Mouse (Mus musculus) CH12.LX (cell line): ENCODE measurements around the gene Rcan2. TPM values are rescaled to one million over a fixed set of nuclear protein-coding genes. Genes with fewer than 3 reads are reported as not detected.

Experiments used
- DNase-seq: peaks from one replicate; pipeline ENCODE4 v3.0.0-alpha.2; 2013; ENCODE audit errors: extremely low read depth
- H3K27ac ChIP-seq: 2 replicates; pipeline ENCODE4 v1.5.1; 2012; ENCODE audit warnings: low read depth, mild to moderate bottlenecking, control low read depth, moderate library complexity; ENCODE audit not compliant: insufficient read depth
- H3K27me3 ChIP-seq: replicated peaks from 2 replicates; pipeline ENCODE3; 2012; ENCODE audit warnings: inconsistent platforms
- H3K36me3 ChIP-seq, 2 experiments: replicated peaks in 1 of 2; 2 replicates each; pipeline versions ENCODE3 to v1.6.1; 2012; ENCODE audit warnings: inconsistent platforms in 1 of 2, low read length in 1 of 2, mild to moderate bottlenecking in 1 of 2, mixed read lengths in 1 of 2, moderate library complexity in 1 of 2; ENCODE audit not compliant: control insufficient read depth in 1 of 2, insufficient read depth in 1 of 2
- H3K4me1 ChIP-seq, 2 experiments: 2 replicates each; pipeline ENCODE4 v1.6.1; 2012; ENCODE audit warnings: inconsistent platforms in 1 of 2, moderate library complexity in 1 of 2; ENCODE audit not compliant: insufficient read depth in 2 of 2, control insufficient read depth in 1 of 2
- H3K4me2 ChIP-seq: 2 replicates; pipeline ENCODE4 v1.6.1; 2012; ENCODE audit warnings: low read depth, mild to moderate bottlenecking, control low read depth; ENCODE audit not compliant: poor library complexity, insufficient read depth, severe bottlenecking
- H3K4me3 ChIP-seq, 3 experiments: fragments of 150-350 bp in 1 of 3; sonication (generic) in 1 of 3; replicated peaks in 1 of 3; 2 replicates each; pipeline versions ENCODE3 to v1.5.1; 2011 to 2012; ENCODE audit warnings: low read depth in 2 of 3, low read length in 2 of 3, mild to moderate bottlenecking in 2 of 3, moderate library complexity in 2 of 3, control low read depth in 1 of 3, improper control_type of control experiment in 1 of 3, inconsistent platforms in 1 of 3, mixed read lengths in 1 of 3; ENCODE audit not compliant: poor library complexity in 1 of 3
- H3K79me2 ChIP-seq: replicated peaks from 2 replicates; pipeline ENCODE4 v1.6.1; 2012; ENCODE audit warnings: mild to moderate bottlenecking, moderate library complexity; ENCODE audit not compliant: control insufficient read depth, poor library complexity, insufficient read depth, severe bottlenecking; ENCODE audit errors: extremely low read depth
- H3K9ac ChIP-seq: 2 replicates; pipeline ENCODE4 v1.6.1; 2012; ENCODE audit warnings: low read depth, mild to moderate bottlenecking, control low read depth, moderate library complexity; ENCODE audit not compliant: insufficient read depth
- H3K9me3 ChIP-seq: replicated peaks from 2 replicates; pipeline ENCODE3; 2012; ENCODE audit warnings: low read length, inconsistent platforms, mixed read lengths
- BHLHE40 ChIP-seq: IDR thresholded peaks from 2 replicates; pipeline ENCODE4 v1.6.1; 2011; ENCODE audit warnings: mild to moderate bottlenecking, low read depth, low read length, improper control_type of control experiment
- CHD1 ChIP-seq: IDR thresholded peaks from 2 replicates; pipeline ENCODE4 v1.6.1; 2012; ENCODE audit warnings: low read depth, low read length, improper control_type of control experiment, inconsistent platforms
- CHD2 ChIP-seq: IDR thresholded peaks from 2 replicates; pipeline ENCODE4 v1.6.1; 2011; ENCODE audit warnings: low read length, improper control_type of control experiment
- CTCF ChIP-seq, 2 experiments: IDR thresholded peaks in 1 of 2; conservative IDR thresholded peaks in 1 of 2; 2 replicates each; pipeline ENCODE4 v1.5.1; 2011 to 2012; ENCODE audit warnings: low read depth in 2 of 2, low read length in 2 of 2, improper control_type of control experiment in 1 of 2, inconsistent platforms in 1 of 2, mild to moderate bottlenecking in 1 of 2, moderate library complexity in 1 of 2
- ELF1 ChIP-seq: IDR thresholded peaks from 2 replicates; pipeline ENCODE4 v1.6.1; 2014; ENCODE audit warnings: low read depth, mild to moderate bottlenecking, inconsistent platforms, low read length, improper control_type of control experiment
- EP300 ChIP-seq: IDR thresholded peaks from 2 replicates; pipeline ENCODE4 v1.6.1; 2011; ENCODE audit warnings: low read length, improper control_type of control experiment
- GABPA ChIP-seq: IDR thresholded peaks from 2 replicates; pipeline ENCODE4 v1.6.1; 2012; ENCODE audit warnings: low read depth, low read length, improper control_type of control experiment, inconsistent platforms; ENCODE audit not compliant: insufficient replicate concordance
- HCFC1 ChIP-seq: IDR thresholded peaks from 2 replicates; pipeline ENCODE4 v1.6.1; 2012; ENCODE audit warnings: low read depth, mild to moderate bottlenecking, inconsistent platforms, low read length, improper control_type of control experiment
- MAFK ChIP-seq: IDR thresholded peaks from 2 replicates; pipeline ENCODE4 v1.6.1; 2011; ENCODE audit warnings: low read length, improper control_type of control experiment; ENCODE audit not compliant: insufficient replicate concordance
- MAX ChIP-seq: IDR thresholded peaks from 2 replicates; pipeline ENCODE4 v1.6.1; 2011; ENCODE audit warnings: low read length, improper control_type of control experiment
- MAZ ChIP-seq: IDR thresholded peaks from 2 replicates; pipeline ENCODE4 v1.6.1; 2012; ENCODE audit warnings: low read depth, mild to moderate bottlenecking, inconsistent platforms, low read length, improper control_type of control experiment, moderate library complexity
- MEF2A ChIP-seq: IDR thresholded peaks from 2 replicates; pipeline ENCODE4 v1.6.1; 2014; ENCODE audit warnings: low read depth, mild to moderate bottlenecking, inconsistent platforms, low read length, improper control_type of control experiment, borderline replicate concordance
- MYC ChIP-seq: IDR thresholded peaks from 2 replicates; pipeline ENCODE4 v1.6.1; 2011; ENCODE audit warnings: low read depth, mild to moderate bottlenecking, improper control_type of control experiment, low read length
- RAD21 ChIP-seq: IDR thresholded peaks from 2 replicates; pipeline ENCODE4 v1.6.1; 2011; ENCODE audit warnings: low read depth, mild to moderate bottlenecking, low read length, improper control_type of control experiment, moderate library complexity
- SMC3 ChIP-seq: IDR thresholded peaks from 2 replicates; pipeline ENCODE4 v1.6.1; 2011; ENCODE audit warnings: low read depth, low read length, improper control_type of control experiment
- TBP ChIP-seq: conservative IDR thresholded peaks from 2 replicates; pipeline ENCODE4 v1.6.1; 2011; ENCODE audit warnings: low read depth, low read length, improper control_type of control experiment
- TCF12 ChIP-seq: IDR thresholded peaks from 2 replicates; pipeline ENCODE4 v1.6.1; 2014; ENCODE audit warnings: low read depth, mild to moderate bottlenecking, inconsistent platforms, low read length, improper control_type of control experiment
- UBTF ChIP-seq: IDR thresholded peaks from 2 replicates; pipeline ENCODE4 v1.6.1; 2012; ENCODE audit warnings: low read depth, mild to moderate bottlenecking, inconsistent platforms, low read length, improper control_type of control experiment, moderate library complexity
- ZMIZ1 ChIP-seq: IDR thresholded peaks from 2 replicates; pipeline ENCODE4 v1.6.1; 2012; ENCODE audit warnings: low read depth, mild to moderate bottlenecking, inconsistent platforms, low read length, improper control_type of control experiment
- ZNF384 ChIP-seq: IDR thresholded peaks from 2 replicates; pipeline ENCODE4 v1.6.1; 2012; ENCODE audit warnings: low read depth, low read length, improper control_type of control experiment, inconsistent platforms
- dilution Hi-C: fragments of 300-500 bp; cut with MboI; formaldehyde crosslinking; loops from 2 replicates; pipeline ENCODE4 v1.14.3; 2020; ENCODE audit warnings: low sequenced_read_pairs; ENCODE audit not compliant: extremely low pct_unique_long_range_greater_than_20kb, extremely low pct_ligation_motif_present
- in situ Hi-C: fragments of 300-500 bp; cut with MboI; formaldehyde crosslinking; loops from 3 replicates; pipeline ENCODE4 v1.14.3; 2019; ENCODE audit warnings: low sequenced_read_pairs, low pct_ligation_motif_present, low pct_unique_long_range_greater_than_20kb, mixed read lengths
- polyA plus RNA-seq: library from polyadenylated mRNA; unstranded; fragments of >175 nt; gene quantifications from 2 replicates; pipeline ENCODE4 v1.2.1, GENCODE M21; 2012; ENCODE audit warnings: low read depth; ENCODE audit not compliant: insufficient read length
- total RNA-seq, 2 experiments: library from RNA; depleted of rRNA; stranded (reverse); fragments of 300-350 nt in 1 of 2; fragments of >200 nt in 1 of 2; gene quantifications; 2 replicates each; pipeline ENCODE4 v1.2.3; 2012 to 2014

Rcan2 gene
- total and polyA plus RNA-seq, 3 experiments = 0.32 to 1.5 TPM; not detected in 1

DNA sequence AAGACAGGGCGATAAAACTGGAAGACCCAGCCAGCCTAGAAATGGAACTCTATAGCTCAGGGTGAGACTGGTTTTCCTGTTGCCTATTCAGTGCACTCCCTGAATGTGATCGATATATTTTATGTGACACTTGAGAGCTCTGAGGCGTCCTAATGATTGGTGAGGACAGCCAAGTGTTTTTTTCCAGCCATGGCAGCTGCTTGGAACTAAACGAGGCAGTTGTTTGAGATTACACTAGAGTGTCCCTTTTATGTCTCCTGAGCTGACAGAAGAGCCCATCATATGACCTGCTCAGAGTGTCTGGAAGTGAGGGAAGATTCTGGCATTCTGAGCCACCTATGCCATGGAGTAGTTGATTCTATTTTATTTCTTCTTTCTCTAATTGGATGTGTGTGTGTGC is 54.9 kb downstream of the Rcan2 start:
- Histone ChIP-seq H3K9me3 (peaks cover 2% of the 10 kb centered on the region), H3K4me3 (no peak overlapping the region), H3K4me2 (no peak overlapping the region), H3K4me1 (peaks cover 0 to 6% of the 10 kb centered on the region in 2 experiments; a peak in 1 of 4 replicates), H3K9ac (no peak overlapping the region), H3K27ac (no peak overlapping the region), H3K27me3 (no peaks in the 10 kb centered on the region), H3K36me3 (no peaks in the 10 kb centered on the region), H3K79me2 (no peaks in the 10 kb centered on the region)
- TF ChIP-seq SMC3 = no peak
- dilution Hi-C loops = no loop called here
- no peak for DNase-seq
- in situ Hi-C loops = no loop called here

- H3K4me2 ChIP-seq = no peak overlapping the region
- H3K4me1 ChIP-seq = no peaks in the 10 kb centered on the region
- no peaks in the 10 kb centered on the region for H3K36me3 ChIP-seq
- H3K79me2 ChIP-seq = no peaks in the 10 kb centered on the region
- H3K27ac ChIP-seq = no peak overlapping the region
- in situ Hi-C loops = loop anchor here (10.0 kb wide), 1 partner anchor 174 kb away; no protein-coding TSS in a partner anchor
- peaks cover 2% of the 10 kb centered on the region for H3K27me3 ChIP-seq
- no peak for DNase-seq
- dilution Hi-C loops = no loop called here
- TF ChIP-seq UBTF (no peak), TBP (no peak)
- no peak overlapping the region for H3K4me3 ChIP-seq
- H3K9me3 ChIP-seq = no peaks in the 10 kb centered on the region
- H3K9ac ChIP-seq = no peak overlapping the region
Observed at GRCm38 (mm10) chr17:43868808-43869207, 67.7 kb downstream of the Rcan2 start.

DNA sequence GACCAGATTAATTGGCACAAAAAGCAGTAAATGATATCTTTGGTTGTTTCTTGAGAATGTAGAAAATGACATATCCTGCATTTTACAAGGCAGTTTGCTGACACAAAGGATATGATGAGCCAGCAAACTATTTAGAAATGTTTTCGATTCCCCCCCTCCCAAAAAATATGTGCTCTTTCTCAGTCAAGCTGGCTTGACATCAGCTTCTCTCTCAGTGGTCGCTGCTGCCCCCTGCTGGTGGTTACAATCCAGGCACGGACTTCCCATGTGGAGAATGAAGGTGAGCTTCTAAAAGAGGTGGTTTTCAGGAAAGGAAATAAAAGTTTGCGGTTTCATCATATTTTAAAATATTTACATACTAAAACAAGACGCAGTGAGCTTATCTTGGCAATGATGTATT is 68.5 kb downstream of the Rcan2 start:
- dilution Hi-C loops = no loop called here
- DNase-seq = peak; percentile 39
- H3K27ac ChIP-seq = no peak overlapping the region
- no peak overlapping the region for H3K4me2 ChIP-seq
- H3K9ac ChIP-seq = no peak overlapping the region
- no peaks in the 10 kb centered on the region for H3K9me3 ChIP-seq
- no peaks in the 10 kb centered on the region for H3K79me2 ChIP-seq
- no peak overlapping the region for H3K4me3 ChIP-seq
- no peaks in the 10 kb centered on the region for H3K36me3 ChIP-seq
- H3K27me3 ChIP-seq = peaks cover 2% of the 10 kb centered on the region
- in situ Hi-C loops = loop anchor here (10.0 kb wide), 1 partner anchor 175 kb away; no protein-coding TSS in a partner anchor
- no peak for TF ChIP-seq EP300
- TF ChIP-seq RAD21 = peak; percentile 48
- TF ChIP-seq SMC3 = peak; percentile 39
- peak; percentile 55 to 64; a peak in 3 of 4 replicates for TF ChIP-seq CTCF (conservative IDR thresholded peaks at IDR 0.05 in 1 of 2, IDR thresholded peaks at IDR 0.05 in 1 of 2; ENCODE audit: low read depth in 2 of 2, low read length in 2 of 2)
- TF ChIP-seq MAX = no peak
- H3K4me1 ChIP-seq = no peaks in the 10 kb centered on the region

GRCm38 (mm10) chr17:43874417-43874816 is 73.3 kb downstream of the Rcan2 start:
- no peak for DNase-seq
- no peaks in the 10 kb centered on the region for H3K4me1 ChIP-seq
- no peaks in the 10 kb centered on the region for H3K9me3 ChIP-seq
- in situ Hi-C loops = no loop called here
- peaks cover 8% of the 10 kb centered on the region for H3K27me3 ChIP-seq
- H3K27ac ChIP-seq = no peak overlapping the region
- H3K36me3 ChIP-seq = no peaks in the 10 kb centered on the region
- dilution Hi-C loops = no loop called here
- no peak overlapping the region for H3K4me2 ChIP-seq
- no peak overlapping the region for H3K9ac ChIP-seq
- H3K79me2 ChIP-seq = no peaks in the 10 kb centered on the region
- H3K4me3 ChIP-seq = no peak overlapping the region
- TF ChIP-seq TCF12 (no peak), CHD2 (no peak), CTCF (conservative IDR thresholded peaks at IDR 0.05 in 1 of 2, IDR thresholded peaks at IDR 0.05 in 1 of 2; ENCODE audit: low read depth in 2 of 2, low read length in 2 of 2) (no peak), CHD1 (no peak), ZNF384 (no peak), MAFK (no peak), ELF1 (no peak), TBP (no peak), GABPA (no peak), EP300 (no peak), MEF2A (no peak), MYC (no peak), HCFC1 (no peak), BHLHE40 (no peak), MAZ (no peak), ZMIZ1 (no peak)
